Mouse (Mus musculus) subcutaneous adipose tissue, adult 2 months (tissue): ENCODE results near the gene Cntrob. TPM values are rescaled to one million over a fixed set of nuclear protein-coding genes. Genes with fewer than 3 reads are reported as not detected.

ENCODE experiments used
- polyA plus RNA-seq: library from polyadenylated mRNA; depleted of rRNA; stranded (reverse); fragments of >200 nt; gene quantifications from 2 replicates; pipeline ENCODE4 v1.2.3, GENCODE M21; 2012; ENCODE audit warnings: low replicate concordance; rRNA removed

The Cntrob gene
- 5.7 and 11.8 TPM in 2 replicates for polyA plus RNA-seq

GRCm38 (mm10) chr11:69323667-69324111 is at the start of gene Cntrob, which contains the start of gene Trappc1:
TSS of gene Cntrob (minus strand) at chr11:69323775.
TSS of gene Trappc1 (plus strand) at chr11:69323980.

GRCm38 (mm10) chr11:69369215-69369989 is 45.8 kb upstream of the Cntrob start, which contains the start of gene Chd3:
TSS of gene Chd3 (minus strand) at chr11:69369406.

GRCm38 (mm10) chr11:69340161-69341131 is 16.9 kb upstream of the Cntrob start, which contains the start of gene Rnf227:
TSS of gene Rnf227 (plus strand) at chr11:69340461.

DNA sequence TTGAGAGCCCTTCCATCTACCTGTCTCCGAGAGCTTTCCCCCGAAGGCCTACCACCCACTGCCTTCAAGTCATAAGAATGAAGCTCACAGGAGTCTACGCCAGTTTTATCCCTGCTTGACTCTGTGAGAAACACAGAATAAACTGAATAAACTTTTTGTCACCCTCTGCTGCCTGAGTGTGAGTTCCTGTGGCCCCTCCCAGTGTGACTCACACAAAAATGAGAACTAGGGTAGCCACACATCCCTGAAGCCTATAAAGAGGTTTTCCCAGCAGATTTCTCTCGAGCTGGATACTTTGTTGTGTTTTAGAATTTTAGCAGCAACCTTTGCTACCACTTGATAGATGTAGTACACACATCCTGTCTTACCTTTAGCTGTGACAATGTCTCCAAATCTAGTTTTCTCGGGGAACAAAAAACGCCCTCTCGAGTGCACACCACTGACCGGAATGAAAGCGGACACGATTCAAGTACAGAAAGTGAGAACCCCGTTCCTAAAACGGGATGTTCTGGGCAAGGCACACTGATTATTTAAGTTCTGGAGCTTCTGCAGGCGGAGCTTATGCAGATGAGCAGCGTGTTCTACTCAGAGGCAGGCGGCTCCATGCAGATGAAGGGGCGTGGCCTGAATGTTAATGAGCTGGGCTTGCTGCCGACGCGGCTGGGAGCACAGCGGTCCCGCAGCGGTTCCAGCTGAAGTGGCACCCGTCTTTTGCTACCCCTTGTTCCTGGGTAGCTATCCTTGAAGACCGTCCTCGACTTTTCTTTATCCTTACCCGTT is 2.2 kb upstream of the Cntrob start, which contains the start of gene Kcnab3:
Gene Kcnab3, plus strand, starts transcription at position 631 of the 780 bp plus-strand sequence.

Other genes with a start within 250 kb of the Cntrob start
- gene Vamp2, start 235.3 kb downstream of the Cntrob start, polyA plus RNA-seq: 99.7 and 132 TPM in 2 replicates
- 20.2 and 56.0 TPM in 2 replicates for gene Per1, start 228.6 kb downstream of the Cntrob start, polyA plus RNA-seq
- gene Hes7, start 203.4 kb downstream of the Cntrob start, polyA plus RNA-seq: 0.14 and 0.26 TPM in 2 replicates
- gene 9130213A22Rik, start 201.2 kb downstream of the Cntrob start, polyA plus RNA-seq: 0.90 and 2.0 TPM in 2 replicates
- 0.44 and 1.8 TPM in 2 replicates for gene Aloxe3, start 197.9 kb downstream of the Cntrob start, polyA plus RNA-seq
- gene Alox12b, start 166.8 kb downstream of the Cntrob start, polyA plus RNA-seq: 0.06 TPM in 1 of 2 replicates, not detected in the other
- not detected in 2 replicates for gene Alox8, start 125.9 kb downstream of the Cntrob start, polyA plus RNA-seq
- 0.01 TPM in 1 of 2 replicates, not detected in the other for gene Gucy2e, start 86.7 kb downstream of the Cntrob start, polyA plus RNA-seq
- 72.6 and 77.1 TPM in 2 replicates for gene Trappc1, start 205 bp upstream of the Cntrob start, polyA plus RNA-seq
- 0.92 and 2.9 TPM in 2 replicates for gene Kcnab3, start 2.5 kb upstream of the Cntrob start, polyA plus RNA-seq
- 0.73 and 2.0 TPM in 2 replicates for gene Rnf227, start 16.7 kb upstream of the Cntrob start, polyA plus RNA-seq
- gene Chd3, start 45.6 kb upstream of the Cntrob start, polyA plus RNA-seq: 45.5 and 209 TPM in 2 replicates
- gene Naa38, start 71.7 kb upstream of the Cntrob start, polyA plus RNA-seq: 180 and 191 TPM in 2 replicates
- gene Cyb5d1, start 71.9 kb upstream of the Cntrob start, polyA plus RNA-seq: 30.0 and 32.3 TPM in 2 replicates
- gene Tmem88, start 74.5 kb upstream of the Cntrob start, polyA plus RNA-seq: 50.9 and 97.6 TPM in 2 replicates
- 8.0 and 17.4 TPM in 2 replicates for gene Kdm6b, start 89.9 kb upstream of the Cntrob start, polyA plus RNA-seq
- 0.29 and 1.4 TPM in 2 replicates for gene Dnah2, start 225.3 kb upstream of the Cntrob start, polyA plus RNA-seq
- gene Efnb3, start 236.4 kb upstream of the Cntrob start, polyA plus RNA-seq: 0.49 and 29.6 TPM in 2 replicates